Mouse (Mus musculus) embryonic facial prominence, embryonic 12.5 days (tissue): ENCODE data around the gene Adcyap1r1. TPM values are rescaled to one million over a fixed set of nuclear protein-coding genes. Genes with fewer than 3 reads are reported as not detected.

Experiments
- ATAC-seq: fragments of 200-750 bp; cut with Nextera tagmentation; 2 replicates; pipeline ENCODE4 v1.8.0; 2017; ENCODE audit not compliant: insufficient number of reproducible peaks, insufficient read depth, low FRiP score, low TSS enrichment
- H3K27ac ChIP-seq: fragments of 300-500 bp; sonication (generic); 2 replicates; pipeline ENCODE4 v1.5.1; 2016; ENCODE audit warnings: mild to moderate bottlenecking
- H3K27me3 ChIP-seq: fragments of 300-500 bp; sonication (generic); 2 replicates; pipeline ENCODE4 v1.6.1; 2016; ENCODE audit warnings: mild to moderate bottlenecking, moderate library complexity
- H3K36me3 ChIP-seq: fragments of 300-500 bp; sonication (generic); 2 replicates; pipeline ENCODE4 v1.6.1; 2016; ENCODE audit warnings: mild to moderate bottlenecking
- H3K4me1 ChIP-seq: fragments of 300-500 bp; sonication (generic); 2 replicates; pipeline ENCODE4 v1.6.1; 2016
- H3K4me2 ChIP-seq: fragments of 300-500 bp; sonication (generic); replicated peaks from 2 replicates; pipeline ENCODE4 v1.6.1; 2016; ENCODE audit warnings: mild to moderate bottlenecking, moderate library complexity
- H3K4me3 ChIP-seq: fragments of 300-500 bp; sonication (generic); 2 replicates; pipeline ENCODE4 v1.5.1; 2016; ENCODE audit warnings: mild to moderate bottlenecking
- H3K9ac ChIP-seq: fragments of 300-500 bp; sonication (generic); 2 replicates; pipeline ENCODE4 v1.6.1; 2016; ENCODE audit warnings: mild to moderate bottlenecking, moderate library complexity
- H3K9me3 ChIP-seq: fragments of 300-500 bp; sonication (generic); 2 replicates; pipeline ENCODE4 v1.6.1; 2016; ENCODE audit warnings: mild to moderate bottlenecking, moderate library complexity
- WGBS: fragments of 180-500 bp; shearing (Covaris S2); methylation state at CpG from one replicate; pipeline ENCODE4 v1.1.7; 2016; 5-methylcytosine and 5-hydroxymethylcytosine counted together
- polyA plus RNA-seq: library from polyadenylated mRNA; unstranded; fragments of >200 nt; fragmentation: Nextera tagmentation; extraction: Ambion mirVana; gene quantifications from 2 replicates; pipeline ENCODE4 v1.2.1, GENCODE M21; 2016

The Adcyap1r1 gene
- polyA plus RNA-seq, 1 experiment from 2014 or later, result 4.1 TPM

- H3K36me3 ChIP-seq, result no peaks in the 10 kb centered on the region
- H3K9me3 ChIP-seq, result no peaks in the 10 kb centered on the region
- H3K4me2 ChIP-seq, result 0 out of 2 replicates have a peak overlapping the region, but pooled peaks have one; percentile 14
- H3K27ac ChIP-seq, result no peak overlapping the region
- peaks cover 11% of the 10 kb centered on the region; the same call in 1 of the 2 replicates for H3K4me1 ChIP-seq
- no peak overlapping the region for H3K9ac ChIP-seq
- no peak for ATAC-seq
- H3K27me3 ChIP-seq, result peaks cover 49% of the 10 kb centered on the region
- H3K4me3 ChIP-seq, result no peak overlapping the region
- 43% methylated on average over 1 of the region's 1 CpGs for WGBS
Observed at GRCm38 (mm10) chr6:55453548-55453947, 1.8 kb downstream of the Adcyap1r1 start.

- peaks cover 6% of the 10 kb centered on the region; the same call in 1 of the 2 replicates for H3K4me1 ChIP-seq
- H3K36me3 ChIP-seq, result no peaks in the 10 kb centered on the region
- H3K27ac ChIP-seq, result no peak overlapping the region
- 81% methylated on average over 5 of the region's 5 CpGs for WGBS
- no peak for ATAC-seq
- no peaks in the 10 kb centered on the region for H3K9me3 ChIP-seq
- no peak overlapping the region for H3K4me3 ChIP-seq
- H3K4me2 ChIP-seq, result no peak overlapping the region
- peaks cover 42% of the 10 kb centered on the region for H3K27me3 ChIP-seq
- H3K9ac ChIP-seq, result no peak overlapping the region
Observed at GRCm38 (mm10) chr6:55455641-55456040, 3.9 kb downstream of the Adcyap1r1 start.

DNA sequence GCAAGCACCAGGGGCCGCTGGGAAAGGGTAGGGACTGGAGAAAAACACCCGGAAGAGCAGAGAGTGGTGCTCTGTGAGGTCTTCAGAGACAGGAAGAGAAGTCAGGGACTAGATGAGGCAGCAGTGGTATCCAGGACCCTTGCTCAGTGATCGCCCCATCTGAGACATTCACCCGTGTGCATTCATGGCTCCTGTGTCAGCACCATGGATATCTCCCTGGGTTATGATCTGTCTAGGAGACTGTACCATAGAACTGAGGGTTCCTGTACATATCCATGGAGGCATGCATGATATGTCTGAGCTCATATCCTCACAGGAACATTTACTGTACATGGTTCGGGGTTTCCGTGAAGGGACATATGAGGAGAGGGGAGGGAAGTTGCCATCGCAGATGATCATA is 5.9 kb downstream of the Adcyap1r1 start:
- H3K27me3 ChIP-seq, result peaks cover 21% of the 10 kb centered on the region
- peaks cover 3% of the 10 kb centered on the region; the same call in 1 of the 2 replicates for H3K4me1 ChIP-seq
- no peak overlapping the region for H3K9ac ChIP-seq
- no peak overlapping the region for H3K27ac ChIP-seq
- WGBS, result 68% methylated on average over 7 of the region's 7 CpGs
- no peak for ATAC-seq
- no peaks in the 10 kb centered on the region for H3K9me3 ChIP-seq
- H3K4me3 ChIP-seq, result no peak overlapping the region
- H3K4me2 ChIP-seq, result no peak overlapping the region
- no peaks in the 10 kb centered on the region for H3K36me3 ChIP-seq

DNA sequence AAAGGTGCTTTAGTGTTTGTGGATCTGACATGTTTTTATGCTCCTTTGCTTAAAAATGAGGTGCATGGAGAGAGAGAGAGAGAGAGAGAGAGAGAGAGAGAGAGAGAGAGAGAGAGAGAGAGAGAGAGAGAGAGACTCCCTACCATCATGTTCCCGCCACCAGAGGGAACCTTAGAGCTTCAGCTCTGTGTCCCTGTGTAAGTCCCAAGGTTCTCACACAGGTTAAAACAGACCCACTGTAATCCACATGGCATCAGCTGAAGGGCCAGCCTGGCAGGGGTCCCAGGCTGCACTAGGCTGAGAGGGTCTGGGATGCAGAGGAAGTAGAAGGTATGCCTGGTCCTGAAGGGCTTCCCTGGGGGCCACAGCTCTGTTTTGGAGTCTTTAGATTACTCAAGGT is 6.4 kb downstream of the Adcyap1r1 start:
- Histone ChIP-seq H3K9ac (no peak overlapping the region), H3K4me3 (no peak overlapping the region), H3K4me2 (no peak overlapping the region), H3K4me1 (no peaks in the 10 kb centered on the region), H3K27me3 (peaks cover 17% of the 10 kb centered on the region), H3K9me3 (no peaks in the 10 kb centered on the region), H3K27ac (no peak overlapping the region), H3K36me3 (no peaks in the 10 kb centered on the region)
- no peak for ATAC-seq
- WGBS, result 50% methylated on average over 1 of the region's 1 CpGs

DNA sequence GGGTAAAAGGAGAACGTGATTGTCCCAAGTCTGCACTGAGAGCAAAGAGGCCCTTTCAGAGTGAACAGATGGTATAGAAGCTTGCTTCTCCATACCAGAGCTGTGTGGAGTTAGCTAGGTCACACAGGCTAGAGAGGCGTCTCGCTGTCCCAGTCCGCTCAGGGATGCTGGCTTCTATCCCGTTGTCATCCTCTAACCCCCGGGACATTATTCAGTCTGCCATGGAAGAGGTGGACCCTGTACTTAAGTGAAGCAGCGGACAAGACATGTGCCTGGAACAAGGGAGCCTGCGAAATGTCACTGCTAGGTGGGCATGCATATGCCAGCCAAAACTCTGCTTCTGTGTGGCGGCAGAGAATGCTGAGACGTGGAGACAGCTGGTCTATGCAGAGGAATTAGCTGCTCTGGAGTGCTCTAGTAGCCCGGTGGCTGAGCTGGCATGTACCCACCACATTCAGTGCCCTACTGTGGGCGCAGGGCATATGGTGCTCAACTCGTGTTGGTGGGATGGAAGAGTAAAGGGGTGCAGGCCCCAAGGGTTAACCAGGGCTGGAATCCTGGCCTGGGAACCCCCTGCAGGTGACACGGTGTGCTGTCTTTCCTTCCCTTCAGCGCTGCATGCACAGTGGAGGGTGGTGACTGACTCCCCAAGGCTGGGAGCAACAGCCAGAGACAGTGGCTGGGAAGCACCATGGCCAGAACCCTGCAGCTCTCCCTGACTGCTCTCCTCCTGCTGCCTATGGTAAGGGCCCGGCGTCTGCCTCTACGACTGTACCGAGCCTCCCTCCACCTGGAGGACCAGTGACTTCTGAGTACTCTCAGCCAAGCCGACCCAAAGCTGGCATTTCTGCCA is 8.0 kb downstream of the Adcyap1r1 start:
- ATAC-seq, result no peak
- peaks cover under 1% of the 10 kb centered on the region; the same call in 1 of the 2 replicates for H3K27me3 ChIP-seq
- 83% methylated on average over 20 of the region's 20 CpGs for WGBS

DNA sequence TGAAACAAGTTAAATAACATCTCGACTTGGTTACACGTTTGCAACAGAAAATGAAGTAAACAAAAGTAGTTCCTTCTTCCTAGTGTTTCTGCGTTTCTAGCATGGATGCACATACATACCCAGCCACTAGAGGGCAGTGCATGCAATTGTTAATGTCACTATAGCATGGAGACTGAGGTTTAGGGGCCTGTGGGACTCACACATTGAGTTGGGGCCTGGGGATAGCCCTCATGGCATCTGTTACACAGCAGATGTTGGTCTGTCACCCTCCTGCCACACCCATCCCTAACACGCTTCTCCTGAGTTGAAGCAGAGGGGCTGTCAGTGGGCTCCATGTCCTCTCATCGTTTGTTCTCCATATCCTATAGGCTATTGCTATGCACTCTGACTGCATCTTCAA is 9.4 kb downstream of the Adcyap1r1 start:
- Histone ChIP-seq H3K36me3 (no peaks in the 10 kb centered on the region), H3K27me3 (no peaks in the 10 kb centered on the region), H3K9ac (no peak overlapping the region), H3K9me3 (no peaks in the 10 kb centered on the region), H3K4me2 (no peak overlapping the region), H3K4me1 (no peaks in the 10 kb centered on the region), H3K4me3 (no peak overlapping the region), H3K27ac (no peak overlapping the region)
- 68% methylated on average over 5 of the region's 5 CpGs for WGBS
- no peak for ATAC-seq

More for the DNA sequence above, 8.0 kb downstream of the Adcyap1r1 start:
- H3K4me1 ChIP-seq, result no peaks in the 10 kb centered on the region
- H3K4me2 ChIP-seq, result no peak overlapping the region
- no peaks in the 10 kb centered on the region for H3K9me3 ChIP-seq
- H3K9ac ChIP-seq, result no peak overlapping the region
- H3K27ac ChIP-seq, result no peak overlapping the region
- H3K36me3 ChIP-seq, result no peaks in the 10 kb centered on the region
- no peak overlapping the region for H3K4me3 ChIP-seq

DNA sequence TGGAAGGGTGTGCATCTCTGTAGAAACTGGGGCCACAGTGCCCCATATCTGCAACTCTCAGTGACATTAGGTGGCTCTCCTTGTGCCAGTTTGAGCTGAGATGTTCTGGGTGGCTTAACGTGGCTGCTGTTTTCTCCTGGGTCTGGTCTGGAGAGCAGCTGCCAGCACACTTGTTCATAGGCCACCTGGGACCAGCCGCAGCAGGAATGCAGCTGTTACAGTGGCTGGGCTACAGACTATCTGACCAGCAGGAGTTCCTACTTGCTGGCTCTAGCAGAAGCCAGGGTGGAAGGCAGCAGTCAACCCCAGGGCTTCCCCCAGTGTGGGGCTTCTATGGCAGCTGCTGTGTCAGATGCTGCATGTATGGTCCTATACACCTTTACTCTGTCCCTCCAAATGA is 9.9 kb downstream of the Adcyap1r1 start:
- WGBS, result 87% methylated on average over 2 of the region's 2 CpGs
- Histone ChIP-seq H3K4me1 (no peaks in the 10 kb centered on the region), H3K9ac (no peak overlapping the region)

GRCm38 (mm10) chr6:55462394-55462793 is 10.6 kb downstream of the Adcyap1r1 start:
- ATAC-seq, result no peak
- WGBS, result 84% methylated on average over 1 of the region's 1 CpGs
- H3K4me2 ChIP-seq, result no peak overlapping the region
- no peak overlapping the region for H3K9ac ChIP-seq
- H3K4me3 ChIP-seq, result no peak overlapping the region
- H3K4me1 ChIP-seq, result no peaks in the 10 kb centered on the region
- H3K27me3 ChIP-seq, result no peaks in the 10 kb centered on the region
- H3K36me3 ChIP-seq, result no peaks in the 10 kb centered on the region
- no peaks in the 10 kb centered on the region for H3K9me3 ChIP-seq
- no peak overlapping the region for H3K27ac ChIP-seq

More for the DNA sequence above, 9.9 kb downstream of the Adcyap1r1 start:
- Histone ChIP-seq H3K27me3 (no peaks in the 10 kb centered on the region), H3K4me2 (no peak overlapping the region), H3K9me3 (no peaks in the 10 kb centered on the region), H3K36me3 (no peaks in the 10 kb centered on the region), H3K4me3 (no peak overlapping the region), H3K27ac (no peak overlapping the region)
- ATAC-seq, result no peak

DNA sequence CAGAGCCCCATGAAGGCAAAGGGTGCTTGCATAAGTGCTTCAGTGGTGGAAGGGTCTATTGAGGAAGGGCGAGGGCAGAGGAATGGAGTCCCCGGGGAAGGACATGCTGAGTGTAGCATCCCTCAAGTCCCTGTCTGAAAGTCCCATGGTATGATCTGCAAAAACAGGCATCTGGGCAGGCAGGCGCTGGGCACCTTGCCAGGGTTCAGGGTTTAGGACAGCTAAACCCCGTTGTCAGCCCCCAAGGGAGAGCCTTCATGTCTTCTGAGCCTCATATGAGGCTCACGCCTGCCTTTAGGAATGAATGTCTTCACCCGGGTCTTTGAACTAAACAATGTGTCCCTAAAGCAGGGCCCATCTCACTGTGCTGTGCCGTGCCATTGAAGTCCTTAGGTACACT is 12.2 kb downstream of the Adcyap1r1 start:
- 73% methylated on average over 7 of the region's 7 CpGs for WGBS
- no peak overlapping the region for H3K27ac ChIP-seq
- no peaks in the 10 kb centered on the region for H3K27me3 ChIP-seq
- H3K9me3 ChIP-seq, result no peaks in the 10 kb centered on the region
- H3K9ac ChIP-seq, result no peak overlapping the region
- H3K4me3 ChIP-seq, result no peak overlapping the region
- no peaks in the 10 kb centered on the region for H3K4me1 ChIP-seq
- no peaks in the 10 kb centered on the region for H3K36me3 ChIP-seq
- ATAC-seq, result no peak
- no peak overlapping the region for H3K4me2 ChIP-seq

- no peak overlapping the region for H3K27ac ChIP-seq
- no peaks in the 10 kb centered on the region for H3K36me3 ChIP-seq
- H3K4me2 ChIP-seq, result no peak overlapping the region
- no peaks in the 10 kb centered on the region for H3K9me3 ChIP-seq
- H3K4me3 ChIP-seq, result no peak overlapping the region
- no peak for ATAC-seq
- no peak overlapping the region for H3K9ac ChIP-seq
- H3K4me1 ChIP-seq, result no peaks in the 10 kb centered on the region
- WGBS, result 81% methylated on average over 4 of the region's 4 CpGs
- no peaks in the 10 kb centered on the region for H3K27me3 ChIP-seq
Observed at GRCm38 (mm10) chr6:55465311-55465710, 13.5 kb downstream of the Adcyap1r1 start.

- Histone ChIP-seq H3K27me3 (no peaks in the 10 kb centered on the region), H3K9me3 (no peaks in the 10 kb centered on the region), H3K27ac (no peak overlapping the region), H3K4me2 (no peak overlapping the region), H3K36me3 (no peaks in the 10 kb centered on the region), H3K4me1 (no peaks in the 10 kb centered on the region), H3K4me3 (no peak overlapping the region), H3K9ac (no peak overlapping the region)
- ATAC-seq, result no peak
Observed at GRCm38 (mm10) chr6:55466301-55466761, 14.6 kb downstream of the Adcyap1r1 start.

DNA sequence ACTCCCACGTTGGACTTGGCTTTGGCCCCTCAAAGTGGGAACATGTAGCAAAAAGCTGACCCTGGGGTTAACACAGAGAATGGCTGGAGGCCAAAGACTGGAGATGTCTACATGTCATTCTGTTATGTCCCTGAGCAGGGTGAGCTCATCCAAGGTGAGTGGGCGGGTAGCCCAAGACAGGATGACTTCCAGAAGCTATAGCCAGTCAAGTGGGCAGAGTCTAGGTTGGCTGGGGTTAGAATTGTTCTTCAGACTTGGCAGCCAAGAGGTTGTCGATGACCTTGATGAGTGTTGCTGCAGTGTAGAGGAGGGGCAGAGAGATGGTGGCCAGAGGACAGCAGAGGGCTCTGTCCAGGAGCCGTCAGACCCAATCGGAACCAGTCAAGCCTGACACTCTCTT is 18.9 kb downstream of the Adcyap1r1 start:
- Histone ChIP-seq H3K9me3 (no peaks in the 10 kb centered on the region), H3K4me3 (no peak overlapping the region), H3K9ac (no peak overlapping the region), H3K27me3 (no peaks in the 10 kb centered on the region), H3K4me2 (no peak overlapping the region), H3K36me3 (no peaks in the 10 kb centered on the region), H3K27ac (no peak overlapping the region), H3K4me1 (no peaks in the 10 kb centered on the region)
- ATAC-seq, result no peak
- 86% methylated on average over 5 of the region's 5 CpGs for WGBS
